Mouse (Mus musculus): Measurements from ENCODE around the gene Rnf216.

- no peak for TF ChIP-seq POLR2A (IDR thresholded peaks at IDR 0.05; ENCODE audit: control insufficient read depth in 1 of 2, insufficient read depth in 1 of 2, low read depth in 1 of 2, low read length in 2 of 2, poor library complexity in 1 of 2)
- no peak for TF ChIP-seq UBTF (IDR thresholded peaks at IDR 0.05; ENCODE audit: borderline replicate concordance, insufficient read depth, low read depth, low read length)
- no peak for TF ChIP-seq CTCF (IDR thresholded peaks at IDR 0.05 in 2 of 3, conservative IDR thresholded peaks at IDR 0.05 in 1 of 3; ENCODE audit: control insufficient read depth in 1 of 3, insufficient read depth in 1 of 3, low read depth in 2 of 3, low read length in 3 of 3, poor library complexity in 1 of 3, severe bottlenecking in 1 of 3)
- no peak for TF ChIP-seq E2F4 (IDR thresholded peaks at IDR 0.05; ENCODE audit: borderline replicate concordance, low read depth, low read length)
- TF ChIP-seq ZC3H11A (IDR thresholded peaks at IDR 0.05; ENCODE audit: low read depth, low read length): no peak
- TF ChIP-seq POLR2AphosphoS5 (IDR thresholded peaks at IDR 0.05; ENCODE audit: borderline replicate concordance, low read depth, low read length): no peak
- TF ChIP-seq RAD21 (IDR thresholded peaks at IDR 0.05; ENCODE audit: low read depth, low read length): no peak
- no peak for TF ChIP-seq TCF12 (IDR thresholded peaks at IDR 0.05; ENCODE audit: low read depth, low read length)
- TF ChIP-seq ZMIZ1 (IDR thresholded peaks at IDR 0.05; ENCODE audit: low read depth, low read length): no peak
- no peak for TF ChIP-seq KAT2A (conservative IDR thresholded peaks at IDR 0.05; ENCODE audit: low read depth, low read length)
- TF ChIP-seq CHD2 (IDR thresholded peaks at IDR 0.05; ENCODE audit: low read length): no peak
Observed at GRCm38 (mm10) chr5:143079806-143080205, 33.0 kb downstream of the Rnf216 start.
